Mouse (Mus musculus) MEL (cell line): ENCODE measurements at regions not wholly inside any gene's neighbourhood (a gene's known extent, or its start where the extent isn't known, plus 50 kb on each side); places are given as distances from the start of the nearest gene placed in this dataset.

Source experiments
- DNase-seq: peaks from one replicate; pipeline ENCODE4 v3.0.0; 2011; ENCODE audit warnings: low read depth, low spot score
- H3K27ac ChIP-seq: 2 replicates; pipeline ENCODE4 v1.5.1; 2012; ENCODE audit warnings: low read depth, mild to moderate bottlenecking, control low read depth, low read length, moderate library complexity; ENCODE audit not compliant: control insufficient read depth
- H3K27me3 ChIP-seq, 2 experiments: fragments of 150-350 bp in 1 of 2; sonication (generic) in 1 of 2; 2 replicates each; pipeline ENCODE4 v1.6.1; 2012; ENCODE audit warnings: low read length in 2 of 2, mild to moderate bottlenecking in 2 of 2, improper control_type of control experiment in 1 of 2, moderate library complexity in 1 of 2; ENCODE audit not compliant: insufficient read depth in 2 of 2, control insufficient read depth in 1 of 2
- H3K36me3 ChIP-seq, 2 experiments: 2 replicates each; pipeline ENCODE4 v1.6.1; 2012 to 2014; ENCODE audit warnings: low read length in 2 of 2, improper control_type of control experiment in 1 of 2, inconsistent platforms in 1 of 2, mild to moderate bottlenecking in 1 of 2; ENCODE audit not compliant: insufficient read depth in 2 of 2, control insufficient read depth in 1 of 2
- H3K4me1 ChIP-seq, 2 experiments: fragments of 150-350 bp in 1 of 2; sonication (generic) in 1 of 2; 2 replicates each; pipeline ENCODE4 v1.6.1; 2012; ENCODE audit warnings: low read length in 2 of 2, improper control_type of control experiment in 1 of 2, mild to moderate bottlenecking in 1 of 2; ENCODE audit not compliant: insufficient read depth in 2 of 2, control insufficient read depth in 1 of 2
- H3K4me3 ChIP-seq, 2 experiments: fragments of 150-350 bp in 1 of 2; sonication (generic) in 1 of 2; 2 replicates each; pipeline ENCODE4 v1.5.1; 2012; ENCODE audit warnings: low read depth in 2 of 2, low read length in 2 of 2, mild to moderate bottlenecking in 2 of 2, moderate library complexity in 2 of 2, control low read depth in 1 of 2, improper control_type of control experiment in 1 of 2; ENCODE audit not compliant: control insufficient read depth in 1 of 2, insufficient read depth in 1 of 2
- H3K79me2 ChIP-seq: 2 replicates; pipeline ENCODE4 v1.6.1; 2012; ENCODE audit warnings: mild to moderate bottlenecking, low read length, moderate library complexity; ENCODE audit not compliant: control insufficient read depth, poor library complexity, insufficient read depth
- H3K9ac ChIP-seq: 2 replicates; pipeline ENCODE4 v1.6.1; 2012; ENCODE audit warnings: low read depth, mild to moderate bottlenecking, control low read depth, low read length, moderate library complexity; ENCODE audit not compliant: control insufficient read depth, poor library complexity, severe bottlenecking
- H3K9me3 ChIP-seq: fragments of 150-350 bp; sonication (generic); replicated peaks from 2 replicates; pipeline ENCODE4 v1.6.1; 2012; ENCODE audit warnings: mild to moderate bottlenecking, low read length, improper control_type of control experiment, moderate library complexity; ENCODE audit not compliant: insufficient read depth
- CHD1 ChIP-seq: IDR thresholded peaks from 2 replicates; pipeline ENCODE4 v1.6.1; 2012; ENCODE audit warnings: low read depth, mild to moderate bottlenecking, inconsistent platforms, low read length, improper control_type of control experiment
- CHD2 ChIP-seq: IDR thresholded peaks from 2 replicates; pipeline ENCODE4 v1.6.1; 2011; ENCODE audit warnings: low read length, improper control_type of control experiment
- E2F4 ChIP-seq: IDR thresholded peaks from 2 replicates; pipeline ENCODE4 v1.6.1; 2011; ENCODE audit warnings: low read depth, low read length, improper control_type of control experiment, borderline replicate concordance
- ELF1 ChIP-seq: IDR thresholded peaks from 2 replicates; pipeline ENCODE4 v1.6.1; 2014; ENCODE audit warnings: low read depth, mild to moderate bottlenecking, inconsistent platforms, low read length, improper control_type of control experiment, moderate library complexity
- EP300 ChIP-seq, 2 experiments: IDR thresholded peaks; 2 replicates each; pipeline ENCODE4 v1.6.1; 2011; ENCODE audit warnings: improper control_type of control experiment in 2 of 2, low read length in 2 of 2, low read depth in 1 of 2, mild to moderate bottlenecking in 1 of 2
- ETS1 ChIP-seq: IDR thresholded peaks from 2 replicates; pipeline ENCODE4 v1.6.1; 2012; ENCODE audit warnings: low read depth, mild to moderate bottlenecking, inconsistent platforms, low read length, improper control_type of control experiment, moderate library complexity
- HCFC1 ChIP-seq: IDR thresholded peaks from 2 replicates; pipeline ENCODE4 v1.6.1; 2012; ENCODE audit warnings: low read depth, mild to moderate bottlenecking, inconsistent platforms, low read length, improper control_type of control experiment, moderate library complexity
- JUND ChIP-seq: IDR thresholded peaks from 2 replicates; pipeline ENCODE4 v1.6.1; 2011; ENCODE audit warnings: low read depth, mild to moderate bottlenecking, improper control_type of control experiment, low read length
- MAFK ChIP-seq: IDR thresholded peaks from 2 replicates; pipeline ENCODE4 v1.6.1; 2011; ENCODE audit warnings: low read depth, mild to moderate bottlenecking, low read length, improper control_type of control experiment, borderline replicate concordance
- MAX ChIP-seq: IDR thresholded peaks from 2 replicates; pipeline ENCODE4 v1.6.1; 2011; ENCODE audit warnings: low read length, improper control_type of control experiment
- MXI1 ChIP-seq: IDR thresholded peaks from 2 replicates; pipeline ENCODE4 v1.6.1; 2011; ENCODE audit warnings: mild to moderate bottlenecking, low read depth, low read length, improper control_type of control experiment
- MYC ChIP-seq: IDR thresholded peaks from 2 replicates; pipeline ENCODE4 v1.6.1; 2011; ENCODE audit warnings: low read depth, mild to moderate bottlenecking, low read length, improper control_type of control experiment, moderate library complexity
- NRF1 ChIP-seq: IDR thresholded peaks from 2 replicates; pipeline ENCODE4 v1.6.1; 2014; ENCODE audit warnings: low read depth, mild to moderate bottlenecking, inconsistent platforms, low read length, improper control_type of control experiment, moderate library complexity; ENCODE audit not compliant: poor library complexity, insufficient read depth, severe bottlenecking
- POLR2AphosphoS5 ChIP-seq: IDR thresholded peaks from 2 replicates; pipeline ENCODE4 v1.6.1; 2012; ENCODE audit warnings: low read depth, borderline replicate concordance, mild to moderate bottlenecking, inconsistent platforms, low read length, moderate library complexity, mixed read lengths
- RCOR1 ChIP-seq: IDR thresholded peaks from 2 replicates; pipeline ENCODE4 v1.6.1; 2012; ENCODE audit warnings: low read depth, mild to moderate bottlenecking, inconsistent platforms, low read length, improper control_type of control experiment
- TAL1 ChIP-seq: IDR thresholded peaks from 2 replicates; pipeline ENCODE4 v1.6.1; 2012; ENCODE audit warnings: mild to moderate bottlenecking, inconsistent platforms, low read length, moderate library complexity, mixed read lengths
- USF1 ChIP-seq: IDR thresholded peaks from 2 replicates; pipeline ENCODE4 v1.6.1; 2014; ENCODE audit warnings: low read depth, mild to moderate bottlenecking, inconsistent platforms, low read length, improper control_type of control experiment, moderate library complexity
- USF2 ChIP-seq, 2 experiments: IDR thresholded peaks; 2 replicates each; pipeline ENCODE4 v1.6.1; 2011 to 2012; ENCODE audit warnings: improper control_type of control experiment in 2 of 2, low read length in 2 of 2, borderline replicate concordance in 1 of 2, inconsistent platforms in 1 of 2, low read depth in 1 of 2, mild to moderate bottlenecking in 1 of 2; ENCODE audit not compliant: insufficient read depth in 1 of 2
- ZC3H11A ChIP-seq: IDR thresholded peaks from 2 replicates; pipeline ENCODE4 v1.6.1; 2012; ENCODE audit warnings: low read depth, mild to moderate bottlenecking, inconsistent platforms, low read length, improper control_type of control experiment

DNA sequence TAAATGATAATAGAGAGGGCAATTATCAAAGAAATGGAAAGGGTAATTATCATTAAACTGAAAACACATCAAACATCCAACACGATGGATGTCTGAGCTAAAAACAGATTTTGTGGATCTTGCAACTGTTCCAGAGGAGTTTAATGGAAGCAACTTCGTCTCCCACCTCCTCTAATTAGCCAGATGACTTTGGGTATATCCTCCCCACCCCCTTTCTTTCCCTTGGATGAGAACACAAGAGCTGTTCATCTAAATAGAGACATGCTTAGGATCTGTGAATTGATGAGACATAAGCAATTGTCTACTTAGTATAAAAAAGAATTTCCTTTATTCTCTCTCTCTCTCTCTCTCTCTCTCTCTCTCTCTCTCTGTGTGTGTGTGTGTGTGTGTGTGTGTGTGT, 333.7 kb upstream of the Adgrl2 start:
- TF ChIP-seq JUND, result no peak
- TF ChIP-seq CHD1, result no peak
- TF ChIP-seq E2F4, result no peak
- TF ChIP-seq RCOR1, result no peak
- no peak for TF ChIP-seq MYC
- no peaks in the 10 kb centered on the region for H3K79me2 ChIP-seq
- no peaks in the 10 kb centered on the region for H3K27me3 ChIP-seq
- DNase-seq, result no peak
- no peaks in the 10 kb centered on the region for H3K9me3 ChIP-seq
- no peaks in the 10 kb centered on the region for H3K36me3 ChIP-seq
- H3K4me3 ChIP-seq, result no peak overlapping the region
- H3K9ac ChIP-seq, result no peak overlapping the region
- no peaks in the 10 kb centered on the region for H3K4me1 ChIP-seq
- H3K27ac ChIP-seq, result no peak overlapping the region

DNA sequence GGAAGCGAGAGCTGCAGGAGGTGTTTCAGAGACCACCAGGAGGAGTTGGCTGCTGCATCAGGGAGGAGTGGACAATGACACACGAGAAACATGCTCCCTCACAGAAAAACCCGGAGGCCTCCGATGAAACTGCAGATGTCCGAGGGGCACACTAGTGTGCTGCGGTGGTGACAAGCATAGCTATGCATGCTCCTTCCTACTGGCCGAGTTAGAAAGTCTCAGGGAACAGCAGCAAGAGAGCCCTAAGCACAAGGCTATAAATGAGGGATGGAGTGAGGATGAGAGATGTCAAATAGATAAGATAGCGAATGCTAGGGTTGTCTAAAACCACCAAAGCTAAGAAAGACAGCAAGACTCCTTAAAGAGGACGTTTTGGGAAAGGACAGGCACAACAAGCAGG, 328.4 kb upstream of the Adgrl2 start:
- H3K36me3 ChIP-seq, result no peaks in the 10 kb centered on the region
- no peak for DNase-seq

GRCm38 (mm10) chr3:149314258-149314657, 323.9 kb upstream of the Adgrl2 start:
- Histone ChIP-seq H3K9ac (no peak overlapping the region), H3K36me3 (no peaks in the 10 kb centered on the region), H3K27me3 (no peaks in the 10 kb centered on the region), H3K4me1 (no peaks in the 10 kb centered on the region), H3K79me2 (no peaks in the 10 kb centered on the region), H3K27ac (no peak overlapping the region), H3K9me3 (no peaks in the 10 kb centered on the region), H3K4me3 (no peak overlapping the region)
- TF ChIP-seq ZC3H11A (no peak), USF1 (no peak), E2F4 (no peak), HCFC1 (no peak), NRF1 (no peak), RCOR1 (no peak), ETS1 (no peak), MAX (no peak), CHD1 (no peak), MXI1 (no peak), USF2 (IDR thresholded peaks at IDR 0.05; ENCODE audit: borderline replicate concordance in 1 of 2, insufficient read depth in 1 of 2, low read depth in 1 of 2, low read length in 2 of 2) (no peak), POLR2AphosphoS5 (no peak), CHD2 (no peak), ELF1 (no peak), MAFK (no peak)
- DNase-seq, result no peak

More for the DNA sequence above, 328.4 kb upstream of the Adgrl2 start:
- TF ChIP-seq MAFK (no peak), TAL1 (no peak), CHD2 (no peak), EP300 (IDR thresholded peaks at IDR 0.05; ENCODE audit: low read depth in 1 of 2, low read length in 2 of 2) (no peak)
- TF ChIP-seq, all 39 proteins: peak for 0
- Histone ChIP-seq H3K27ac (no peak overlapping the region), H3K79me2 (no peaks in the 10 kb centered on the region), H3K9me3 (no peaks in the 10 kb centered on the region), H3K4me3 (no peak overlapping the region), H3K27me3 (no peaks in the 10 kb centered on the region), H3K9ac (no peak overlapping the region), H3K4me1 (no peaks in the 10 kb centered on the region)
